Mouse (Mus musculus) spleen, adult 18-20 months (tissue): ENCODE measurements around the gene Srp54a.
"Not testable (repeated sequence)": the region's sequence is repeated elsewhere in the genome, so short reads cannot be mapped to it uniquely, and the experiment has no call there.

Experiments used
- DNase-seq, 2 experiments: peaks; one replicate each; pipeline ENCODE4 v3.0.0; 2022; ENCODE audit warnings: mixed read lengths in 2 of 2

Srp54a gene

GRCm38 (mm10) chr12:55079726-55080600 is at the start of gene Srp54a, which contains the start of gene 2700097O09Rik:
TSS of gene Srp54a (plus strand) at chr12:55080262.
TSS of gene 2700097O09Rik (minus strand) at chr12:55080110.
- DNase-seq, result peak; percentile 86 to 94

DNA sequence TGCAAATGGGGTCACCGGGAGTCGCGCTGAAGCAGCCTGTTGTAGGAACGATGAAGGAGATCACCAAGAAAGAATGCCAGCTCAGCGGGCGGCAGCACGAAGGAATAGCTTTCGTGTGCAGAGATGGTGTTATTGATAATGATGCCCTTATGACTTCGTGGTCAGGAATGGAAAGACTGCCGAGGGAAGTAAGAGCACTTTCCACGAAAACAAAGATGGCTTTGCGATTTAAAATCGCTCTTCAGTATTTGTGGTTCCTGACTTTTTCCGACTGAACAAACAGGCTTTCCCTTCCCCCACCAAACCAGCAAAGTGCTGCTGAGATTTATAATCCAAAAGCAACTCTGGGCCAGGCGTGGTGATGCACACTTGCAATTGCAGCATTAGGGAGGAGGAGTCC is 39.1 kb upstream of the Srp54a start:
- DNase-seq, result no peak

- no peak for DNase-seq
Measured at GRCm38 (mm10) chr12:55049731-55050353, 30.2 kb upstream of the Srp54a start.

- DNase-seq, result no peak
Measured at GRCm38 (mm10) chr12:55051210-55052173, 28.6 kb upstream of the Srp54a start.

DNA sequence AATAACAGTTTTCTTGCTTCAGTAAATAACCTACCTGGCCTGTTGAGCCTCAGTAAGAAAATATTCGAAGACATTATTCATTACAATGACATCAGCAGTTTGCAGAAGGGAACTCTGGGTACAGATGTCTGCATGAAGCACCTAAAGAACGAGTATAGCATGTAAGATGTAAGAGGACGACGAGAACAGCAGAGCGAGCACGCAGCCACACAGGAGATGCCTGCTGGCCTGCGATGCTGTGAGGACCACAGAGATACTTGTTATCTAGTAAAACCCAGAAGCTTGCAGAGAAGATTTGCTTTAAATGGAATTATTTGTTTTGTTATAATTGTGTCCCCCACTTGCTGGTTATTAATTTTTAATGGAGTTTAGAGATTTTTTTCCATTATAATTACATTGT is 26.8 kb upstream of the Srp54a start:
- DNase-seq, result no peak

DNA sequence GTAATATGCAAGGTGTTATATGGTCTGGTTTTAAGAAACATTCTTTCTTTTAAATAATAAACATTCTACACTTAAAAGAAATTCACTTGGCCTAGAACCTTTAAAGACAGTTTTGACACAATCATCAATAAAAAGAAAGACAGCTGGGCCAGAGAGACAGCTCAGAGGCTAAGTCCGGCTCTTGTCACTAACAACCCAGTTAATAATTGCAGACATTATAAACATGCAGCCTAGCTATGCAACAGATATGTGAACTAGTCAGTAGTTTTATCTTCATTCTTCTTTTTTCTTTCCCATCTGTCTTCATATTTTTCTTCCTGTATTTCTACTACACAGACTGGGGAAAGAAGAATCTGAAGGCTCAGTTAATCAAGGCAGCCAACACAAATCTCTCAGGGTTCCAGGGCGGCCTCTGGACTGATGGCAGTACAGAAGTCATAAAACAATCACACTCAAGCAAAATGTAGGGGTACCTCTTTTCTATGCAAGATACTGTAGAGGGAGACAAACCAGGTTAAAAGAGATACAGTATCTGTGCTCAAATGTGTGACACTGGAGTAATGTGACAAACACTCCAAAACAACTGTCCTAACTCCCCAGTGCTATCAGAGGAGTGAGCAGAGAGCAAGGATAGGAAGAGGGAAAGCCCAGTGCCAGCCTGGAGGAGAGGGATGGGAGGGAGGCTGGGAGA is 25.4 kb upstream of the Srp54a start:
- no peak for DNase-seq

GRCm38 (mm10) chr12:55056703-55057102 is 23.4 kb upstream of the Srp54a start:
- DNase-seq, result no peak

- DNase-seq, result no peak
Measured at GRCm38 (mm10) chr12:55058865-55059615, 21.0 kb upstream of the Srp54a start.

DNA sequence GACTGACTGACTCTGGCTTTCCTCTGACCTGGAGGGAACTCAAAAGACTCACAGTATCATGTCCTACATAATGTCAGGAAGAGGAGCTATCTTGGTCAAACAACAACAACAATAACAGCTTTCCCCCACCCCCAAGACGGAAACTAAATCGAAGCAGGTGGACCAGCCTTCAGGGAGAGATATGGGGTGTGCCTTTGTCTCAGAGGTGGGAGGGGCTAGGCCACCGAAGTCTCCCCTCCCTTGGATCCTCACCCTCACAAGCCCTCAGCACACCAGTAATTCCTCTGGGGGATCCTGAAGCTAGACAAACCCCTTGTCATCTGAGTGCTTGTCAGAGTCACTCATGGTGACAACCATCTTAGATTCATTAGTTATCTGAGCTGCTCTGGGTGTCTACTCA is 20.2 kb upstream of the Srp54a start:
- DNase-seq, result no peak

- no peak for DNase-seq
Measured at GRCm38 (mm10) chr12:55060212-55060898, 19.7 kb upstream of the Srp54a start.

DNA sequence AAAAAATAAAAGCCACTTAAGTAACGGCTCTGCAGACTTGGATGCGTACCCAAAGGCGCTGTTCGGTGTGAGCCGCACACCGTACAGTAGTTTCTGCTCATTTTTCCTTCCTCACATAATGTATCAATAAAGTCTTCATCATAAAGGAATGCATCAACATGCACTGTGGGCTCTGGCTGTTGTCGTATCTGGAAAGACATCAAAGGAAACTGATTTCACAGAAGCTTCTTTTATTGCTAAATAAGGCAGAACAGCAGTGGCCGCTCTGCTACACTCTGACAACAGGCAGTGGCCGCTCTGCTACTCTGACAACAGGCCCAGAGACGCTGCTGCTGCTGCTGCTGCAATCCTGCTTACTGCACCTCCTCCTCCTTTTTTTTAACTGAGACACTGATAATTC is 19.1 kb upstream of the Srp54a start:
- DNase-seq, result no peak

DNA sequence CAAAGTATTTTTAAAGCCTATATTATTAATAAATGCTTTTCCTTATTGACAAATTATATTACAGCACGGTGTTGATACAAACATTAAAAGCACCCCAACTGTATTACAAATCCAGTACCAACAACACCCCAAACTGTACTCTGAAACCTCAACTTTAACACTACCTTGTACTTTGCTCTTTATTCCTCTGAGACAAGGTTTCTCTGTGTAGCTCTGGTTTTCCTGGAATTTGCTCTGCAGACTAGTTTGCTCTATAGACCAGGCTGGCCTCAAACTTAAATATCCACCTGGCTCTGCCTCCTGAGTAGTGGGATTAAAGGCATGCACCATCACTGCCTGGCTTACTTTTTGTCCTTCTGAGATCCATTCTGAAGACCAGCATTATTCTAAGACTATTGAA is 17.9 kb upstream of the Srp54a start:
- no peak for DNase-seq

GRCm38 (mm10) chr12:55072495-55072894 is 7.6 kb upstream of the Srp54a start:
- DNase-seq, result no peak

GRCm38 (mm10) chr12:55073686-55074085 is 6.4 kb upstream of the Srp54a start:
- no peak for DNase-seq

DNA sequence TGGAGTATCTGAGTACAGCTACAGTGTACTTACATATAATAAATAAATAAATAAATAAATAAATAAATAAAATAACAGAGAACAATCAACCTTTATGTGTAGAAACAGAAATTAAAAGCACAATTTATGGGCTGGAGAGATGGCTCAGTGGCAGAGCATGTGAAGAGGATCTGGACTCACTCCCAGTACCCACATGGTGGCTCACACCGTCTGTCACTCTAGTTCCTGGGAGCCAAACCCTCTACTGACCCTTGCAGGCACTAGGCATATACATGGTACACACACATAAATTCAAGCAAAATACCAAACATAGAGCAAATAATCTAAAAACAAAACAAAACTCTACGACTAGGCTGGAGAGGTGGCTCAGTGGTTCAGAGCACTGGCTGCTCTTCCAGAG is 4.8 kb upstream of the Srp54a start:
- no peak for DNase-seq

- not testable (repeated sequence) for DNase-seq
Measured at GRCm38 (mm10) chr12:55078706-55079105, 1.4 kb upstream of the Srp54a start.

GRCm38 (mm10) chr12:55080601-55080942 is 510 bp downstream of the Srp54a start:
- not testable (repeated sequence) for DNase-seq

- DNase-seq, result not testable (repeated sequence)
Measured at GRCm38 (mm10) chr12:55092127-55092526, 12.1 kb downstream of the Srp54a start.

- not testable (repeated sequence) for DNase-seq
Measured at GRCm38 (mm10) chr12:55112616-55113015, 32.6 kb downstream of the Srp54a start.

- DNase-seq, result not testable (repeated sequence)
Measured at GRCm38 (mm10) chr12:55124242-55124641, 44.2 kb downstream of the Srp54a start, which contains the start of gene Fam177a. TSS of gene Fam177a (plus strand) at chr12:55124469.

- DNase-seq, result not testable (repeated sequence)
Measured at GRCm38 (mm10) chr12:55124731-55125130, 44.7 kb downstream of the Srp54a start.
